In genomic region chr7:107400061-107400799, GRCm38 (mm10) we compare ENCODE assay signal across 15 mouse cellular contexts. TPM values are rescaled to one million over a fixed set of nuclear protein-coding genes. Genes with fewer than 3 reads are reported as not detected.
DNase-seq lines count a peak whose midpoint lies in the region; ATAC-seq and TF ChIP-seq lines count a peak whose summit lies in the region.
"Had no signal": no experiment of that assay in that cellular context is flagged by ENCODE, and none has a peak within 500 bp of the region (broad histone marks: within the 10 kb centered on the region; RNA-seq: fewer than 3 reads in every experiment).

No protein-coding gene starts in this region.

- peak; percentile 83 for ATAC-seq in hindbrain, postnatal 0 days
- ATAC-seq in hindbrain, embryonic 14.5 days (ENCODE audit: low FRiP score): no peak
- peak; percentile 81 for ATAC-seq in forebrain, postnatal 0 days
- ATAC-seq: Patski had no signal

- H3K36me3 ChIP-seq in hindbrain, postnatal 0 days (ENCODE audit: insufficient read depth, low read length): no peaks in the 10 kb centered on the region
- H3K36me3 ChIP-seq in hindbrain, embryonic 14.5 days (replicated peaks; ENCODE audit: control insufficient read depth, insufficient read depth): no peaks in the 10 kb centered on the region
- no peaks in the 10 kb centered on the region for H3K36me3 ChIP-seq in forebrain, postnatal 0 days (ENCODE audit: insufficient read depth)
- H3K36me3 ChIP-seq: embryonic facial prominence, embryonic 13.5 days; hindbrain, embryonic 15.5 days; limb, embryonic 10.5 days had no signal

- no peaks in the 10 kb centered on the region for H3K9me3 ChIP-seq in hindbrain, postnatal 0 days (ENCODE audit: low read length)
- no peaks in the 10 kb centered on the region for H3K9me3 ChIP-seq in hindbrain, embryonic 14.5 days (ENCODE audit: control insufficient read depth, low read length)
- H3K9me3 ChIP-seq in forebrain, postnatal 0 days (ENCODE audit: low read length): no peaks in the 10 kb centered on the region
- H3K9me3 ChIP-seq: embryonic facial prominence, embryonic 13.5 days; hindbrain, embryonic 15.5 days; limb, embryonic 10.5 days had no signal

- no peaks in the 10 kb centered on the region for H3K4me1 ChIP-seq in hindbrain, postnatal 0 days (ENCODE audit: insufficient read depth, low read length)
- no peaks in the 10 kb centered on the region for H3K4me1 ChIP-seq in hindbrain, embryonic 14.5 days (replicated peaks; ENCODE audit: control insufficient read depth, insufficient read depth, low read length)
- H3K4me1 ChIP-seq in forebrain, postnatal 0 days (ENCODE audit: insufficient read depth): no peaks in the 10 kb centered on the region
- H3K4me1 ChIP-seq: embryonic facial prominence, embryonic 13.5 days; hindbrain, embryonic 15.5 days; limb, embryonic 10.5 days had no signal

- H3K27me3 ChIP-seq in hindbrain, postnatal 0 days (ENCODE audit: insufficient read depth, low read length): no peaks in the 10 kb centered on the region
- H3K27me3 ChIP-seq in hindbrain, embryonic 14.5 days (ENCODE audit: control insufficient read depth, insufficient read depth, low read length): no peaks in the 10 kb centered on the region
- no peaks in the 10 kb centered on the region for H3K27me3 ChIP-seq in forebrain, postnatal 0 days (ENCODE audit: insufficient read depth, low read length)
- H3K27me3 ChIP-seq: embryonic facial prominence, embryonic 13.5 days; hindbrain, embryonic 15.5 days; Patski had no signal

- no peak for TF ChIP-seq CTCF in hindbrain, postnatal 0 days (IDR thresholded peaks at IDR 0.05; ENCODE audit: low read depth)
- no peak for TF ChIP-seq CTCF in forebrain, postnatal 0 days (IDR thresholded peaks at IDR 0.05; ENCODE audit: low read depth)

- DNase-seq in hindbrain, postnatal 0 days (ENCODE audit: low spot score): peak; percentile 80
- no peak for DNase-seq in hindbrain, embryonic 14.5 days (ENCODE audit: low spot score)
- peak; percentile 56 for DNase-seq in forebrain, postnatal 0 days
- DNase-seq in layer of hippocampus, postnatal 25 days (ENCODE audit: extremely low spot score in 1 of 2, low spot score in 1 of 2): peak; percentile 9 to 28
- peak; percentile 40 to 43 for DNase-seq in right cerebral cortex, postnatal 36 days (ENCODE audit: low spot score in 2 of 2)
- DNase-seq in adrenal gland, postnatal 4 days (ENCODE audit: low spot score in 2 of 2): no peak
- no peak for DNase-seq in heart, adult 8-10 months (ENCODE audit: low spot score)
- no peak for DNase-seq in lung, postnatal 25 days (ENCODE audit: low spot score)
- DNase-seq: heart, adult 2 months; lung, adult 2 months had no signal

- peak overlapping the region; percentile 16; the same call in 1 of the 2 replicates for H3K27ac ChIP-seq in hindbrain, postnatal 0 days
- H3K27ac ChIP-seq in hindbrain, embryonic 14.5 days: no peak overlapping the region
- no peak overlapping the region for H3K27ac ChIP-seq in forebrain, postnatal 0 days (ENCODE audit: low read depth, low read length)
- H3K27ac ChIP-seq: embryonic facial prominence, embryonic 13.5 days; heart, adult 2 months; hindbrain, embryonic 15.5 days; limb, embryonic 10.5 days; stomach, postnatal 0 days had no signal

- H3K4me2 ChIP-seq in hindbrain, postnatal 0 days (ENCODE audit: low read depth, low read length): no peak overlapping the region
- no peak overlapping the region for H3K4me2 ChIP-seq in hindbrain, embryonic 14.5 days (replicated peaks)
- no peak overlapping the region for H3K4me2 ChIP-seq in forebrain, postnatal 0 days (ENCODE audit: low read depth)
- H3K4me2 ChIP-seq: embryonic facial prominence, embryonic 13.5 days; hindbrain, embryonic 15.5 days had no signal

- H3K9ac ChIP-seq in hindbrain, postnatal 0 days (replicated peaks; ENCODE audit: low read length): no peak overlapping the region
- H3K9ac ChIP-seq in hindbrain, embryonic 14.5 days: no peak overlapping the region
- H3K9ac ChIP-seq in forebrain, postnatal 0 days: no peak overlapping the region
- H3K9ac ChIP-seq: embryonic facial prominence, embryonic 13.5 days; hindbrain, embryonic 15.5 days had no signal

- H3K4me3 ChIP-seq in hindbrain, postnatal 0 days (ENCODE audit: low read length): no peak overlapping the region
- H3K4me3 ChIP-seq in hindbrain, embryonic 14.5 days (replicated peaks; ENCODE audit: low read length): no peak overlapping the region
- H3K4me3 ChIP-seq in forebrain, postnatal 0 days (ENCODE audit: low read depth, low read length): no peak overlapping the region
- H3K4me3 ChIP-seq: embryonic facial prominence, embryonic 13.5 days; heart, adult 2 months; hindbrain, embryonic 15.5 days; limb, embryonic 10.5 days had no signal

- WGBS in hindbrain, postnatal 0 days: 68% methylated on average over 15 of the region's 15 CpGs
- WGBS in hindbrain, embryonic 14.5 days: 88% methylated on average over 15 of the region's 15 CpGs
- 60% methylated on average over 15 of the region's 15 CpGs for WGBS in forebrain, postnatal 0 days

RNA-seq across cellular contexts. Expression of gene Syt9, which starts 29.7 kb away (rescaled TPM):
- total RNA-seq in hindbrain, postnatal 0 days (2014; rRNA removed): 30.0 and 63.9 TPM in 2 replicates
- 10.3 and 12.4 TPM in 2 replicates for polyA plus RNA-seq in hindbrain, postnatal 0 days (2015; fragmentation: Nextera tagmentation; extraction: Ambion mirVana)
- 13.2 and 16.8 TPM in 2 replicates for polyA plus RNA-seq in hindbrain, embryonic 14.5 days (2014; fragmentation: Nextera tagmentation; extraction: Ambion mirVana)
- 17.2 and 23.9 TPM in 2 replicates for total RNA-seq in forebrain, postnatal 0 days (2014; rRNA removed)
- 9.2 and 13.7 TPM in 2 replicates for polyA plus RNA-seq in forebrain, postnatal 0 days (2015; fragmentation: Nextera tagmentation; extraction: Ambion mirVana)
- 1 to 10 TPM; 3.7 to 5.9 TPM for total RNA-seq in layer of hippocampus, postnatal 25 days (2021)
- total RNA-seq in adrenal gland, postnatal 4 days (2021): 10 to 100 TPM in 1 of 2 experiments, 1 to 10 TPM in 1; 10.0 to 12.8 TPM
- under 1 TPM in 3 of 4 experiments, not detected in 1; 0.08 to 0.35 (median 0.09) TPM for total RNA-seq in heart, adult 8-10 months (2022)
- total RNA-seq: heart, adult 2 months had no signal
- polyA plus RNA-seq: heart, adult 2 months; Patski had no signal

Comparison
In these comparisons a context has a peak if more than half of its experiments do, and no peak if none do; other contexts are left out.
1. DNase-seq: peak in hindbrain, postnatal 0 days (single experiment), forebrain, postnatal 0 days (single experiment), layer of hippocampus, postnatal 25 days (2 of 2) and right cerebral cortex, postnatal 36 days (2 of 2); none in hindbrain, embryonic 14.5 days (single experiment), adrenal gland, postnatal 4 days (0 of 2), heart, adult 8-10 months (single experiment) and lung, postnatal 25 days (single experiment).